Mouse (Mus musculus) spleen, postnatal 14 days (tissue): Measurements from ENCODE around the gene Irf3.
A peak's percentile ranks its signal among the peaks of the same experiment; 100 is the strongest.
"Not testable (repeated sequence)": the region's sequence is repeated elsewhere in the genome, so short reads cannot be mapped to it uniquely, and the experiment has no call there.

ENCODE experiments used
- DNase-seq, 2 experiments: peaks; one replicate each; pipeline ENCODE4 v3.0.0; 2021 to 2022; ENCODE audit warnings: low spot score in 2 of 2

Irf3 gene

DNA sequence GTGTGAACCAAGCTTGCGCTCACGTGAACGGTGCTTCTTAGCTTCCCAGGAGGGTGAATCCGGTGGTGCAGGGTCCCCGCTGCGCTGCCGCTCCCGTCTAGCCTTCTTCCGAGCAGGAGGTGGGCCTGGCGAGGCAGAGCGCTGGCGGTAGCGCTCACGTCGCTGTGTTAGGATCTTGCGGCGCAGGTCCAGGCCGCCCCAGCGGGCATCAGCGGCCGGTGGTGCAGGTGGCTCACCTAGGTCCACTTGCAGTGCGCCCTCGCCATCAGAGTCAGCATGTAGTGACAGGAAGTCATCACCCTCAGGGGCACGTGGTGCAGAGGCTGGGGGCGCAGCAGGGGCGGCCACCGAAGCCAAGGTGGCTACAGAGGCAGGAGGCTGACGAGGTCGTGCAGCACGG, 10.4 kb downstream of the Irf3 start:
- DNase-seq = no peak

DNA sequence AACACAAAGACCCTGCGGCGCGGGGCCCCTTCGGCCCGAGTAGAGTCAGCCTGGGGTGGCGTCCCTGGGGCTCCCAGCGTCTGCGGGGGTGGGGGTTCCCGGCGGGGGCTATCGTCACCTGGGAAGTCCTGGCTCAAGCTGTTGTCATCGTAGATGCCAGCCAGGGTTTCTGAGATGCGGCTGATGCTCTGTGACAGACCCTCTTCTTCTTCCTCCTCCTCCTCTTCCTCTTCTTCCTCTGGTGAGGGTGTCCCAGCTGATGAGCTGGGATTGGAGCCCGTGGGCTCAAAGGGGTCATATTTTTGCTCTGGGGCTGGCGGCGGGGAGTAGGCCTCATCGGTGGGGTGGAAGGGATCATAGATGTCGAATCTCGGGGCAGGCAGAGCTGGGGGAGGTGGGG, 11.0 kb downstream of the Irf3 start:
- no peak for DNase-seq

DNA sequence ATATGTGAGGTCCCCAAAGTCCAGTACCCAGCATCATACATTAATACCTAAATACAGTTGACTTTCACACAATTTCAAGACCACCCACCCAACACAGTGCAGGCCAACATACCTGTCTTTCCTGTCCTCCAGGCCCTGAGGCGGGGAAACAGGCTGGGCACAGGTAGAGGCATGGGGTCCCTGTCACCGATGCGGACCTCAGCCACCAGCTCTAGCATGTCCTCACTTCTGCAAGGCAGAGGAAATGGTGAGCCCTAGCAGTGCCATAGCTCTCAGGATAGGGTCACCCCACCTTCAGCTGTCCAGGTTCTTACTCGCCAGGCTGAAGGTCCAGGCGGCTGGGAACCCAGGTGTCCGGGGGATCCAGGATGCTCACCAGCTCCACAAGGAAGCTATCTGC, 14.6 kb downstream of the Irf3 start:
- no peak for DNase-seq

DNA sequence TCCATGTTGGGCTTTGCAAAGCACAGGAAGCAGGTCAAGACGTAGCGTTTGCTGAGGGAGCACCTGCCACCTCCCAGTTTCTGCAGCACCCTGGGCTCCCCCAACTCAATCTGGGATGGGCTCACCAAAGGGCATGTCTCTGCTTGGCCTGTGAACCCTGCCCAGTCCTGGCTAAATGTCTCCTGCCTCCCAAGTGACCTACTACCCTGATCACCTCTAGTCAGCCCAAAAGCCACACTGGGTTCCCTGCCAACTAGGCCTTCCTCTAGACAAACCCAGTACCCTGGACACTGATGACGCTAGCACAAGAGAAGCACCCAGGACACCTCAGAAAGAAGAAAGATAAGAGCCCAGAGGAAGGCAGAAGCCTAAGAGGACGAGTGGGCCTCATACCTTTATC, 15.4 kb downstream of the Irf3 start:
- no peak for DNase-seq

DNA sequence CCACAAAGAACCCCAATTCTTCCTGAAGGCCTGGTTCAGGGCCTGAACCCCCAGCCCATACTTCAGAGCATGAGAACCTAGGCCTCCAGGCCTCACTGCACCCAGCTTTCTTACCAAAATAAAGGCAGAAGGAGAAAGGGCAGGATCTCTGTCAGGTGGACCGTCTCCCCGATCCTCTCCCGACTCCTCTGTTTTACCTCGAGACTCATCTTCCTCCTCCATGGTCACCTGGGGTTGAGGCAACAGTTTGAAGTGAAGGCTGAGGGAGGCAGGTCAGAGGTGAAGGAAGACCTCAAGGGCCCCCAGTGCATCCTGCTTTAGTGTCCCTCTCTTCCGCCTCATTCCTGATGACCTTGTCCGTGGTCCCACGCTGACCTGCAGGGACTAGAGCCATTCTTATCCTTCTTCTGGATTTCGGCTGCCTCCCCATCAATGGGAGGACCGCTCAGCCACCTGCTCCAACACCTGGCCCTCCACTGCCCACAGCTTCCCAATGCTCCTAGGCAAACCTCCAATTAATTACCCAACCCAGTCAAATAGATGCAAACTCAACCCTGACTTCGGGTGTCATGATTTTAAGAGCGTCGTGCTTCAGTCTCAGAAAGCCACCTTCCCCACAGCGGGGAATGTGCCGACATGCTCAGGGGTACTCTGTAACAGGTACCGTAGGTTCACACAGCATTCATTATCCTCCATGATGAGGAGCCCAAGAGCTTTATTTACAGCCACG, 16.1 kb downstream of the Irf3 start:
- no peak for DNase-seq

DNA sequence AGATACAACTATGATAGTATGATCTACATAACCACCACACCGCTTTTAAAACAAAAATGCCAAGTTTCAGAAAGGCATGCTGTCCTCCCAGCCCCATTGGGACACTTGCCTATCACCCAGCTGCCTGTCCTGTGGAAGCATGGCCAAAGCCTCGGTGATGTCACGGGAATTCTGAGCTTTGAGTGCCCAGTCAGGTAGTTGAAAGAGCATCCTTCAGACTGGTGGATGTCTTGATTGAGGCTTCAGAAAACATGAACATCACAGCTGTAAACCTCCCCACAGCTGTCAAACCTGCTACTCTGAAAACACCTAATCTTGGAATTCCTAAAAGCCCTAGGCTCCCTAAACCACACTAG, 16.6 kb downstream of the Irf3 start:
- no peak for DNase-seq

DNA sequence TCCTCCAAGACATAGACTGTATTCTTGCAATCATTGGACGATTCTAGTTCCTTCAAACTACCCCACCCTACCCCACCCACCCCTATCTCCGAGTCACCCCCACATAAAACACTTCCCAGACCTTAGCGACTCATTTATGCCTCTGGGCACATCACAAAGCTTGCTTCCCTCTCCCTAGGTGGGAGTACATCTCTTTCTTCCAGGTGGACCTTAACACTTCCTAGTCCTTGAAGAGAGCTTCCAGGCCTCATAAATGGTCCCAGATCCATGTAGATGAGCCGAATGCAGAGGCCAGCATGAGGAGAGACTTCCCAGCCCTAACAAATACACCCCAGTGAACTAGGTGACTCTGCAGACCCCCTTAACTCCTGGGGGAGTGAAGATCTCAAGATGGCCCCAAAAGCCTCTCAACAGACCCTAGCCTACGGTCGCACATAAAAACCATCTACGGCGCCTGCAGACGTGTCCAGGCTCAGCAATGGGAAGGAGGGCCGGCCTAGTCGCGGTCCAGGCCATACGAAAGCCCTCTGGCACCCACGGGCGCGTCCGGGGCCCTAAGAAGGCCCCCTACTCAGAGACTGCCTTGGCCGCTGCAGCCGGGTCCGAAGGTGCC, 18.0 kb downstream of the Irf3 start:
- DNase-seq = no peak

DNA sequence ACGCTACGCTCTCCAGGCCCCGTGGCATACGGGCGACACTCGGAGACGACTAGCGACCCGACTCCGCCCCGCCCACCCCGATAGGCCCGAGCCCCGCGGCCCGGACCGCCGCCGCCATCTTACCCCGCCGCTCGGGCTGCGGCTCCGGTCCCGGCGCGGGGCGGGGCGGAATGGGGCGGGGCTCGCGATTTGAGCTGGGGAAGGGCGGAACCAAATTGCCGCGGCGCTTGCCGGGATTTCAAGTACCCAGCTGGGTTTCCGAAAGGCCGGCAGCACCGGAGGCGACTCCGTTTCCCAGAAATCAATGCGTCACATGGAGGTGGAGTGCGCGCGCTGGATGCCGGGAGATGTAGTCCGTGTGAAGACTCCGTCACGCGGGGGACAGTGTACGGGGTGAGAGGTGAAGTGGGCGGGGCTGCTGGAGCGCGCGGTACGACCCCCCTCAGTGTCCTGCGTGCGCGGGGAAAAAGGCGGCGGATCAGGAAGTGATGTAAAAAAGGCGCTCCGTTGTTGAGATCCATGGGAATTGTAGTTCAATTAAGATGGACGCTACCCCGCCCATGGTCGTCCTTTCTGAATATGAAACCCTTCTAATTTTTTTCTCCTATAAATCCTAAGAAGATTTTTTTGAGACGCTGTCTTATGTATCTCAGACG, 18.6 kb downstream of the Irf3 start, which contains the start of gene Scaf1:
Gene Scaf1, minus strand, starts transcription at position 407 of the 656 bp plus-strand sequence.
- DNase-seq = peak; percentile 95 to 97

DNA sequence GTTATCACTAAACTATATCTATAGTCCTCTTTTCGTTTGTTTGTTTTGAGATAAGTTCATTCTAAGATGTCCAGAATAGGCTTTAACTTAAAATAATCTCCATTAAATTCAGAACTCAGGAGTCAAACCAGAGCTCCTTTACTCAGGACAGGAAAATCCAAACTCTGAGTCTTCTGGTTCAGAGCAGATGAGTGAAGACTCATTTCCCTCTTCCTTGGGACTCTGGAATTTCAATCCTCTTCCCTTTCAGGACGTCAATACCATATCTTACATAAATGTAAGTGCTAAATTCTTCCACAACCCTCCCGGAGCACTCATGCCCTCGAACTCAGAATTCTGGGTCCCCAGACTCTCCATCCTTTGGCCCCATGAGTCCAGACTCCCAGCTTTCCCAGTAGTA, 19.3 kb downstream of the Irf3 start:
- DNase-seq = no peak

DNA sequence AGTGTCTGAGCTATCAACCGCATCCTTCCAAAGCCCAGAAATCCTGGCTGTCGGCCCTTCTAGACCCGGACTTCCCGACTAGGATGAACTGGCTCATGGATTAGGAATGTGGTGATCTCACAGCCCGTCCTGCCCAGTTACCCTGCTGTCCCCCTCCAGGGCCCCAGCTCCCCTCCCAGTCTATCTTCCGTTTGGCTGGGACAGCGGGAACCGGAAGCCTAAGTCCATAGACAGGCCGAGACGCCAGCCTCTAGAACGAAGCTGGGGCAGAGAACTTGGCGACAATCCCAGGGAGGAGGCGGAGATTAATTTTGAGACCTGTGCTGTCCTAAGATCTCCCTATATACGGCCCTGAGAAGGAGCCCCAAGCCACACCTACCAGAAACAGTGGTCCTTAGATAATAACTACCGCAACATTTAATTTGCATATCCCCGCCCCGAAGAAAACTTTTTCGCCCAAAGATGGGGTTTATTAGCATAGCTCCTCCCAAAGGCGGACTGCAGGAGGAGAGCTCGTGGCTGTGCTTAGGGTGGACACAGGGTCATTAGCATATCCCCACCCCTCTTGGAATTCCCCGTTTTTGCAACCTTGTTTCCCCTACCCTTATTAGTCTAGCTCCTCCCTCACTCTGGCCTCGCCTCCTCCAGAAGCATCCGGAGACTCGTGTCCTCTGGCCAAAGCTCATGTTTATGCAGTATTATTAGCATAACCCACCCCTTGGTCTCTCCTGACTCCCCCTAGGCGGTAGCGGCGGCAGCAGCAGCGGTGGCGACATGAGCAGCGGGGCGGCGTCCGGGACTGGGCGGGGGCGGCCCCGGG, 20.0 kb downstream of the Irf3 start, which contains the start of gene Rras:
Gene Rras, plus strand, starts transcription at position 720 of the 820 bp plus-strand sequence.
- peak; percentile 58 to 78 for DNase-seq

DNA sequence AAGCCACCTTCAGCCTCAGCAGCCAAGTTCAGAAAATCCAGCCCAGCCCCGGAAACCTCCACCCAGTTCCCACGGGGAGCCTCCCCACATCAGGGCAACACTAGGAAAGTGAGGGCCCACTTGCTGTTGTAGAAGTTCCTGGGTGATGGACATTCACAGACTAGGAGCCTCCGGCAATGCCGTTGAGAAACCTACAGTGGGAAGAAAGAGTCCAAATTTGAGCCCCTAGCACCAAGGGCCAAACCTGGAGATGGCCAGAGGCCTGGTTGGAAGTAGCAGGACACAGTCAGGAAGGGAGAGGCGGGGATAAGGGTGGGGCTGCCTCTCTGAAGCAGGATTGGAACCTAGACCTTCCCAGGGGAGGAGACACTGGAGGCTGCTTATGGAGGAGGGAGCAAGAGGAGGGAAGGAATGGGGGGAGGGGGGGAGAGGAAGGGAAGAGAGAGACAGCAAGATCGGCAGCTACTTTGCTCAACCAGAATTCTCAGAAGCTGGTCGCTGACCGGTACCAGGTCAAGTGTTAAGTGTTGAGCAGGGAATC, 21.7 kb downstream of the Irf3 start:
- DNase-seq = no peak

DNA sequence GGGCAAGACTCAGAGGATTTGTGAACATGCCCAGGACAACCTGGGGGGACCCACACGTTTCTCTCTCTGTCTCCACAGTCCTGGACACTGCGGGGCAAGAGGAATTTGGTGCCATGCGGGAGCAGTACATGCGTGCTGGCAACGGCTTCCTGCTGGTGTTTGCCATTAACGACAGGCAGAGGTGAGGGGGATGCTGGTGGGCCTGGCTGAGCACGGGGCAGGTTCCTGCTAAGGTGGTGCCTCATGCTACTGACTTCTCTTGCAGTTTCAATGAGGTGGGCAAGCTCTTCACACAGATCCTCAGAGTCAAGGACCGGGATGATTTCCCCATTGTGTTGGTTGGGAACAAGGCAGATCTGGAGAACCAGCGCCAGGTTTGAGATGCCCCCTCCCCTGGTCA, 22.8 kb downstream of the Irf3 start:
- DNase-seq = no peak

DNA sequence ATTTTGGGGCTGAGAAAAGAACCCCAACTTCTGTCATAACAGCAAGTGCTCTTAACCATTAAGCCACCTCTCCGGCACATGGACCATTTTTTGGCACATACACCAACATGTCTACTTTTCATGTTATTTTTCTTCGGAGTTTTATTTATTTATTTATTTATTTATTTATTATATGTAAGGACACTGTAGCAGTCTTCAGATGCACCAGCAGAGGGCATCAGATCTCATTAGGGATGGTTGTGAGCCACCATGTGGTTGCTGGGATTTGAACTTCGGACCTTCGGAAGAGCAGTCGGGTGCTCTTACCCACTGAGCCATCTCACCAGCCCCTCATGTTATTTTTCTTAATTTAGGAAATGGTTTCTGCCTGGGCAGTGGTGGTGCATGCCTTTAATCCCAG, 26.3 kb downstream of the Irf3 start:
- DNase-seq = not testable (repeated sequence)

DNA sequence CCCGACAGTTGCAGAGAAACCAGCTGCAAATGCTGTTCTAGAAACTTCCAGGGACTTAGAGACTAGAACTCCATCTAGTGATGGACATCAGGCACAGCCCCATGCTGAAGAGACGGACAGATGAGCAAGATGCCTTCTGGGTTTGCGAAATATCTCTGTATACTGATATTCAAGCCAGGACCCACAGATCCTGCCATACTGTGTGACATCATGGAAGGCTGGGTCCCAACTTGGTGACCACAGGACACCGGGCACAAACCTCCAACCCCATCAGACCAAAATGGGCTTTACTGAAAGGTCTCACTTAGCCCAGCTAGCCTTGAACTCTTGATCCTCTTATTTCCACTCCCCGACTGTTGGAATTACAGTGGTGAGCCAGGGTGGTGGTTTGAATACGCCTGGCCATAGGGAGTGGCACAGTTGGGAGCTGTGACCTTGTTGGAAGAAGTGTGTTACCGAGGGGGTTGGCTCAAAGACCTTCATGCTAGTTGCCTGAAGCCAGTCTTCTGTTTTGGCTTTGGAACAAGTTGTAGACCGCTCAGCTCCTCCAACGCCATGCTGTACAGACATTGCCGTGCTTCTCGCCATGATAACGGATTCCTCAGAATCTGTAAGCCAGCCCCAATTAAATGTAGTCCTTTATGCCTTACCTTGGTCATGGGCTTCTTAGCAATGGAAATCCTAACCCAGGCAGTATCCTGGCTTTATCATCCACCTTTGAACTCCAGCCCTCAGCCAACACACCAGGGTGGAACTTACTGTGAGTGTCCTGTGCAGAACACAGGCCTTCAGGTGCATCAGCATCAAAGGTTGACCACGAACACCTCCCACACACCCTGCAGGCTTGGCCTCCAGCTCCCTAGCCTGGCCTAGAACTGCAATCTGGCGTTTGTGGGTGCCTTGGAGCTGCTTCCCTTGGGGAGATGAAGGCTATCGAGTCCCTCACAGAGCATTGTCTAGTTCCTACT, 27.1 kb downstream of the Irf3 start:
- DNase-seq = no peak

DNA sequence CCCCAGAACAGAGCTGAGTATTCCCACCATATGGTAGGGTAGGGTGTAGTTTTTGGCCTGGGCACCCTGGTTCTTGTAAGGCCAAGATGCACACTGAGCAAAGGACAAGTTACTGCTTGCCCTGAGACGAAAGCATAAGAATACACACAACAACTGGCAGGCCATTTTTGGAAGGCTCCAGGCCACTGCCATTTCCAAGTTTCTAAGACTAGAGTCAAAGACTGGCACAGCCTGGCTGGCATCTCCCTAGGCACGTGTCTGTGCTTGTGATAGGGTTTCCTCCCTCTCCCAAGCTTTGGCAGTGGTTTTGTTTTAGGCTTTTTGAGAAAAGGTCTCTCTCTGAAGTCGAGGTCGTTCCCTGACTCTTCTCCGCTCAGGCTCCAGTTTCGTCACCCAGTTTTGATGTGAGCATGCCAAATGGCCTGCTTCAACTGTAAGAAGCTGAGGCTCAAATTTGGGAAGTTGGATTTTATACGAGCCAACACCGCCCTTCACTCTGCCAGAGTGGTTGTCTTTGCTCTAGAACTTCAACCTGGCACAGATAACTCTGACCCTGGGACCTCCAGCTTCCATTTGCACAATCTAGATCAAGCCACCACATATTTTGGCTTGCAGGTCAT, 28.3 kb downstream of the Irf3 start:
- DNase-seq = no peak

DNA sequence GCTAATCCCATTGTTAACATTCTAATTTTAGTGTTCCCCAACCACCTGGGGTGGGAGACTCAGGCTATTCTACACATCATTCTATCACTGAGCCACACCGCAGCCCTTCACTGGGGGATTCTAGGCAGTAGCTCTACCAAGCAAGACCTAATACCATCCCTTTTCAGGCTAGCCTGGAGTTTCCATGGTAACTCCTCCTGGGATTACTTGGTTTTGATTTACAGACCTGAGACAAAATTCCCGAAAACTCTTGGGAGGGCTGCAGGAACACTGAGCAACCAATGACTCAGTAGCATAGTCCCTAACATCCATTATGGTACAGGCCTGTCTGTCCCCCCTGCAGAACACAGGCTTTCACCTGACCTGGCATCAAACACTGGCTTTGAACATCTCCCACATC, 28.8 kb downstream of the Irf3 start:
- DNase-seq = no peak

DNA sequence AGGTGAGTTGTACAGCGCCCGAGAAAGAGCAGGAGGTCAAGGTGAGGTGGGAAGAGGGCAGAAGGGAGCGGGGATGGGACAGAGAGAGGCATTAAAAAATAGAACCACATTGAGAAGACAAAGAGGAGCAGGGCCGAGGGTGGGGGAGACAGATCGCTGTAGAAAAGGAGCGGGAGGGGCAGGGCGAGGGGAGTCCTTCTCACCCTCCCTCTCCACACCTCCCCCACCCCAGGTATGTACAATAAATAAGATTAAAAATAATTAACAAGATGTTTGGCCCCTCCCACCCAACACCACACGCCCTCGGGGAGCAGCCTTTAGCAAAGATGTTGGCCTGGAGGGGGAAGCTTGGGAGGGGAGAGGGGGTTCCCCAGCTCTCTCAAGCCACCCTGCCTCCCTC, 30.3 kb downstream of the Irf3 start:
- DNase-seq = no peak

DNA sequence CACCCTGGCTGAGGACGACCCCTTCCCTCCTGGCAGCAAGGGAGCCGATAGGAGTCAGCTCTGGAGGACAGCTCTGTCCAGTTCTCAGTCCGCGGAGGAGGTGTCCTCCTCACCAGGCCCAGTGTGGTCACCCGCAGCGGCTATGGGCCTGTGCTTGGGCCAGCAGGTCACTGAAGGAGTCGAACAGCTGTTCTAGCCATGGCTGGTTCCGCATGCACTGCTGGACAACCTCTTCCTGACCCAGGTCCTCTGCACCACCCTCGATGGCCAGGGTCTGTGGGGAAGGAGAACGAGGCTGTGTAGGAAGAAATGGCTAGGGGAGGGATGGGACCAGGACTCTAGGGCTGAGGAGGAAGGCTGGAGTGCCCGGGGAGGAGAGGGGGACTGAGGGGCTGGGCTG, 30.9 kb downstream of the Irf3 start:
- no peak for DNase-seq

DNA sequence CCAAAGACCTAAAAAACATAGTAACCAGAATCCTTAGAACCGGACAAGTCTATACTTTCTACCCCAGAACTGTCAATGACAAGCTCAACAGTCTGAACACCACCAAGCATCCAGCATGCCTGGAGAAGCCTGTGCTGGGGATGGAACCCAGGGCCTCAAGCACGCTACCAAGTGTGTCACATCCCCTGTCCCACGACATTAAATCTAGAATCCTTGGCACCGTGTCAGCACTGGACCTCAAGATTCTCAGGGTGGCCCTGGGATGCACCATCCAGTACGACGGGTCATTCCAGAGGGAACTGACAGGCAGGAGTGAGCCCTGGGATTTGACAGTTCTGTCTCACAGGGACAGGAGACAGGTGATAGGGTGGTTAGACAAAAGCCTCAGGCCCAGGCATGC, 32.5 kb downstream of the Irf3 start:
- DNase-seq = no peak

DNA sequence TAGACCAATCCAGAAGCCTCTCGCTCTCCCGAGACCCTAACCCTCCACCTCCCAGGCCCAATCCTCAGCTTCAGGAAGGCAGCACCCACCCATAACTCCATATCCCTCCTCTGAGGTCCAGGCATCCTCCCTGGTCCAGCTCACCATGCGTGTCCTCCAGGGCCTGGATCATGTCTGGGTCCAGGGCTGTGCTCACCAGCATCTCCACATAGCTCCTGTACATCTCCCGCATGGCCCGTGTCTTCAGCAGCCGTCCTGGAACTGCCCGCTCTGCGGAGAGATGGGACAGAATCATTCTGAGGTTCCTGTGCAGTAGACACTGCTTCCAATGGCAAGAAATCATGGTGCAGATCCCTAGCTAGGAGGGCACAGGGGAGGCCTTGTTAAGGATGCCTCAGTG, 33.4 kb downstream of the Irf3 start:
- no peak for DNase-seq
